Mouse (Mus musculus) embryonic fibroblast, embryonic 13.5 days (primary cell): Measurements from ENCODE around the gene Mrps24. TPM values are rescaled to one million over a fixed set of nuclear protein-coding genes. Genes with fewer than 3 reads are reported as not detected.

Experiments
- H3K27ac ChIP-seq: 2 replicates; pipeline ENCODE4 v1.5.1; 2012; ENCODE audit warnings: low read length, control low read depth, inconsistent platforms; ENCODE audit not compliant: insufficient read depth
- H3K4me1 ChIP-seq: 2 replicates; pipeline ENCODE4 v1.6.1; 2011; ENCODE audit warnings: low read length; ENCODE audit not compliant: control insufficient read depth, insufficient read depth
- H3K4me3 ChIP-seq: 2 replicates; pipeline ENCODE4 v1.5.1; 2011; ENCODE audit warnings: mild to moderate bottlenecking, control low read depth, low read length; ENCODE audit not compliant: insufficient read depth
- CTCF ChIP-seq: IDR thresholded peaks from 2 replicates; pipeline ENCODE4 v1.5.1; 2011; ENCODE audit warnings: mild to moderate bottlenecking, control low read depth, low read length, moderate library complexity, borderline replicate concordance; ENCODE audit not compliant: insufficient read depth
- POLR2A ChIP-seq: IDR thresholded peaks from 2 replicates; pipeline ENCODE4 v1.6.1; 2011; ENCODE audit warnings: low read depth, mild to moderate bottlenecking, control low read depth, low read length, moderate library complexity
- polyA plus RNA-seq: library from polyadenylated mRNA; stranded (reverse); fragments of >200 nt; gene quantifications from 2 replicates; pipeline ENCODE4 v1.2.4, GENCODE M21; 2011; ENCODE audit warnings: low read depth; ENCODE audit not compliant: missing spikeins, insufficient read length

Mrps24 gene
- polyA plus RNA-seq, 1 experiment = 41.9 TPM

GRCm38 (mm10) chr11:5738888-5739632 is 23.6 kb upstream of the Mrps24 start:
- Histone ChIP-seq H3K4me1 (peaks cover 13% of the 10 kb centered on the region), H3K27ac (peak overlapping the region; percentile 15; the same call in 1 of the 2 replicates), H3K4me3 (no peak overlapping the region)
- TF ChIP-seq CTCF (no peak), POLR2A (no peak)

GRCm38 (mm10) chr11:5737137-5737536 is 21.7 kb upstream of the Mrps24 start:
- no peak for TF ChIP-seq CTCF
- no peak for TF ChIP-seq POLR2A
- no peak overlapping the region for H3K27ac ChIP-seq
- H3K4me3 ChIP-seq = no peak overlapping the region
- peaks cover 13% of the 10 kb centered on the region for H3K4me1 ChIP-seq

- Histone ChIP-seq H3K4me1 (peaks cover 10% of the 10 kb centered on the region), H3K27ac (no peak overlapping the region), H3K4me3 (no peak overlapping the region)
- TF ChIP-seq POLR2A (no peak), CTCF (no peak)
Observed at GRCm38 (mm10) chr11:5734323-5734722, 18.8 kb upstream of the Mrps24 start.

GRCm38 (mm10) chr11:5732401-5732800 is 16.9 kb upstream of the Mrps24 start:
- no peak for TF ChIP-seq POLR2A
- Histone ChIP-seq H3K4me1 (peaks cover 3% of the 10 kb centered on the region), H3K27ac (no peak overlapping the region), H3K4me3 (no peak overlapping the region)

- Histone ChIP-seq H3K27ac (no peak overlapping the region), H3K4me1 (peaks cover 1% of the 10 kb centered on the region; the same call in 1 of the 2 replicates)
- TF ChIP-seq POLR2A = no peak
- no peak for TF ChIP-seq CTCF
Observed at GRCm38 (mm10) chr11:5729582-5729981, 14.1 kb upstream of the Mrps24 start.

GRCm38 (mm10) chr11:5718611-5719354 is 3.3 kb upstream of the Mrps24 start:
- TF ChIP-seq CTCF (no peak), POLR2A (no peak)
- H3K4me1 ChIP-seq = no peaks in the 10 kb centered on the region
- H3K27ac ChIP-seq = no peak overlapping the region
- H3K4me3 ChIP-seq = no peak overlapping the region

More at GRCm38 (mm10) chr11:5729582-5729981, 14.1 kb upstream of the Mrps24 start:
- no peak overlapping the region for H3K4me3 ChIP-seq

GRCm38 (mm10) chr11:5716938-5717705 is 1.6 kb upstream of the Mrps24 start:
- no peak for TF ChIP-seq CTCF
- no peak for TF ChIP-seq POLR2A
- Histone ChIP-seq H3K4me3 (no peak overlapping the region), H3K27ac (no peak overlapping the region), H3K4me1 (no peaks in the 10 kb centered on the region)

GRCm38 (mm10) chr11:5716246-5716645 is 766 bp upstream of the Mrps24 start:
- TF ChIP-seq CTCF (no peak), POLR2A (no peak)
- Histone ChIP-seq H3K4me3 (no peak overlapping the region), H3K4me1 (no peaks in the 10 kb centered on the region), H3K27ac (no peak overlapping the region)

- TF ChIP-seq CTCF (no peak), POLR2A (no peak)
- Histone ChIP-seq H3K4me3 (no peak overlapping the region), H3K27ac (no peak overlapping the region), H3K4me1 (no peaks in the 10 kb centered on the region)
Observed at GRCm38 (mm10) chr11:5715179-5715578, 301 bp downstream of the Mrps24 start.
